Mouse (Mus musculus) urinary bladder, adult 18-20 months (tissue): ENCODE data around the gene Rab3c.

Experiments
- DNase-seq, 2 experiments: peaks; one replicate each; pipeline ENCODE4 v3.0.0; 2022; ENCODE audit warnings: low spot score in 2 of 2, mixed read lengths in 2 of 2

The Rab3c gene

DNA sequence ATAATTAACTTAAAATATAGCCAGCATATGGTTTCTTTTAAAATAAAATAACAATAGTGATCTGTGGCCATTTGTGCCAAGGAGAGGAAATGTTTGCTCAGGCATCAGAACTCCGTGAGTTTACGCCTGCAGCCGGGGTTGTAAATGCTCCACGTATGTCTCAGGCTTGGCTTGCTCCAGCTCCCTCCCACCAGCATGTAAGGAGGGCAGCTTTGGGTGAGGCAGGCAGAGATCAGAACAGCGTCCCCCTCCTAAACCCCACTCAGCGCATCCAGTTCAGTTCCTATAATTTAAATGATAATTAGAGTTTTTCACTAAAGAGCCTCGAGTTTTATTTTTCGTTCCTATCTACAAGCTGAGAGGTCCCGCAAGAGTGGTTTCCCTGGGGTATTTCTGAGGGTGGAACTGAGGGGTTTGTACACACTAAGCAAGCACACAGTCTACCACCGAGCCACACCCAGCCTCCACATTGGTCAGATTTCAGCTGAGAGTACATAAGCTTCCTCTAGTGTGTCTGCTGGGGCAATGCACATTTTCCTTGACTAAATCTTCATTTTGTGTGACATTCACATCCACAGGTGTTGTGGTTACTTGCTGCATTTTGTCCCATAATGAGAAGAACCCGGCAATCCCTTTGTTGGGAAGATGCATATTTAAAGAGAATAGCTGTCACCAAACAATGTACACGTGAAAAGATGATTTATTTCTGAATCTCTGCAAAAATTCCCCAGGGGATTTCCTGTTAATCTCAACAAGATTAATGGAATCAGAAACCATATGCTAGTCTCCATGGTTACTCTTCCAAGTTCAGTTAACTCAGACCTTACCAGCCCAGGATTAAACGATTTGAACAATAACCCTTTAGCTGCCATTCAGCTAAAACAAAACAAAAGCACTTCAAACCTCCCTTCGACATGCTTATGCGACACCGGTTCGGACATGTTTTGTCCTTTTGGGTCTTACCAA is 186.8 kb downstream of the Rab3c start:
- no peak for DNase-seq

DNA sequence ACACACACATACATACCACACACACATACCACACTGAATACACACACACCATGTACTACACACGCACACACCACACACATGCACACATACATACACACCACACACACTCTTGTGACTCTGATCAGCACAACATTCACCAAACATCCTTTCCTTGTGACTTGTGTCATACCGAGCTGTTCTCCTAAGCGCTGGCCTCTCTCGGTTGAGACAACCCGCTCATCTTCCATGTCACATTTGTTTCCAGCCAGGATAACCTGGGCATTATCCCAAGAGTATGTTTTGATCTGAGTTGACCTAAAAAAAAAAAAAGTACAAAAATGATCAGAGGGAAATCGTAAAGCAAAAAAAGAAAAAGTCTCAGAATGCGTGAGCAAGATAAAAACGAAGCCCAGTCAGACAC is 196.8 kb downstream of the Rab3c start:
- no peak for DNase-seq

DNA sequence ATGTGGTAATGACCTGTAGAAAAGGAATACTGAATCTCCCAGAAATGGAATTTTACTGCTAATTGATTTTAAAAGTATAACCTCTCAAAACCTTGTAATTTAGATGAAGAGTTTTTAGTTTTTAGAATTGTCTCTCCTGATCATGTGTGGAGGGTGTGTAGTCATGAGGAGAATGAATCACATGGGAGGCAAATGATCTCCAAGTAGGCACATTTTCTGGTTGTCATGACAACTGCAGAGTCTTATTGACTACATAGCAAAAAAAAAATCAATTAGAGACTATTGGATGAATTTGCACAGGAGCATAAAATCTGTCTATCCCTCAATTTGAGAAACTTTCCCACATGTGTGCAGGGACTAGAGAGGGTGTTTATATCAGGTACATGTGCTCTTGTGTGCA is 199.6 kb downstream of the Rab3c start:
- DNase-seq, result no peak

DNA sequence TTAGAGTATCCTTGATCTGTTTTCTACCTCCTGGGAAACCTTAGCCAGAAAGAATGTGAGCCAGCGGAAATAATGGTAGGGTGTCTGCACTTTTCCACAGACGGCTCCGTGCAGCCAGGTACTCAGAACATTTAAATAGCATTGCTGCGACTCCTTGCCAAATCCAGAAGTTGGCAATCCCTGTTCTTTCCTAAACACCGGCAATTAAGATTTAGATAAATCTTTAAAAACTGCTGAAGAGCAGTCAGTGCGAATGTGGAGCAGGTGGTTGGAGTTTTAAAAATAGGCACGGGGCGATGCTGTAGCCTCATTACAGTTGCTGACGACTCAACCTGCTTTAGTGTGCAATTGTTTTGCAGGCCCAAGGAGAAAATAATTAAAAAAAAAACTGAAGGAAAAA is 205.2 kb downstream of the Rab3c start:
- DNase-seq, result no peak

DNA sequence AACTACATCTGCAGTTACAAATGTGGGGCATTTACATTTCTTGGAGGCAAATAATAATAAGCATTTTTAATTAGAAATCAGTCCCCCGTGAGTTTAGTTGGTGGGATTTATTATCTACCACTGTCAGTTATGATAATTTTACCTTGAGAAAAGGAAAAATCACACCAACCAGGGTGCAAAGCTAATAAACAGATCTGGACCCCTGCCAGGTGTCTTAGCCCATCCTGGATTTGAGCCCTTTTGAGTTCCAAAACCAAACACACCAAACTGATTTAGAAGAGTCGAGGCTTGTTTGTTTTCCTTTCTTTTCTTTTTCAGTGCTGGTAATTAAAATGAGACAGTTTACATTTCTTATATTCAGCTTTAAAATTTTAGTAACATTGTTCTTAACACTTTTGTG is 206.6 kb downstream of the Rab3c start:
- DNase-seq, result no peak

DNA sequence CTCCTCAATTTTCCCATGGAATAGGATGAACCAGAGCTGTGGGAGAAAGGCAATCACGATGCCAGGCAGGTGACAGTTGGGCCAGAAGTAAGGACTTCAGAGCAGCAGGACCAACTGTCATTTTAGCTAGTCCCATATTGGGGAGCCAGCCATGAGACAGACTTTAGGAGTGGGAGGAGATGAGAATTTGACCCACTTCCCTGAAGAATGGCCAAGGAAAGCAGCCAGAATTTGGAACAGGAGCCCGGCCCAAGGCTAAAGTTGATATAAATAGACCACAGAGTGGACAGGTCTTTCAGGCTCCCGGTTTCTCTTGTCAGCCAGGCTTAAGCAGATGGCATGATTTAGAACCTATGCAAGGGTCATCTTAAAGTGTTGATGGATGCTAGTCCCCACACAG is 213.6 kb downstream of the Rab3c start:
- no peak for DNase-seq

DNA sequence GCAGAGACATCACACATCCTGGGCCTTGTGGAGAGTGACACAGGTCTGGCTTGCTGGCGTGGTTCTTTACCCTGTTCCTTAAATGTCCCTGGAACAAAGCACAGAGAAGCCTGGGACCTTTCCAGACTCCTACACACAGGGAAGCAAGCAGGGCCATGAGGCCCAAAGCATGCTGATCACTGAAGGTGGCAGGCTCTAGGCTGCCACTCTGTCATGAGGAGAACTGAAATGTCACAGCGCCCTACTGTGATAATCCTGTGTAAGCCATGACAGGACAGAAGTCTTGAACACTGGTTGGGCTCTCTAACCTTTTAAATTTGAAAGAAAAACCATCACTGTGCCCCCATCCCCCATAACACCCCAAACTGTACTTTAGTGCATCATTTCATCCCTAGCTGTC is 214.1 kb downstream of the Rab3c start:
- no peak for DNase-seq

DNA sequence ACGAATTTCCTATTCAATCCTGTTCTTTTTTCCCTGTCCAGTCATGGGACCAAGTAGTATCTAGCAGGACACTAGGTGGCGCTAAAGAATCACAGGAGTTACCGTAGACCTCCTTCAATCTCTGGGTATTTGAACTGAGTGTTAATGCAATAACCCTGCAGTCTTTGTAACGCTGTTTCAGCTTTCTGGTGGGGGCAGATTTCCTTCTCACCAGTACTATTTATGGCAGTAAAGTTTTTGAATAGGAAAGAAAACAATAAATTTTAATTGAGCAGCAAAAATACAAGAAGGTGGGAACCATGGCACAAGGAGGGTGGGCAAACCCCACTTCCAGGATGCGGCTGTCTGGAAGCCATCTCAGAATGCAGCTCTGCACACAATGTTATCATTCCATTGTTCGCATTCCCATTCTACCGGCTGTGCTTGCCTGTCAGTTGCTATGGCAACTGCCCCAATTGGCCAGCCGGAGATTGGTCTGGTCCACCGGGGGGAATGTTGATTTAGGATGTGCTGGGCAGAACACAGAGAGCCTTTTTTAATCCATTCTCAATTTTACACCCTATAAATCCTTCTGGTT is 217.9 kb downstream of the Rab3c start:
- peak; percentile 11 to 18 for DNase-seq

DNA sequence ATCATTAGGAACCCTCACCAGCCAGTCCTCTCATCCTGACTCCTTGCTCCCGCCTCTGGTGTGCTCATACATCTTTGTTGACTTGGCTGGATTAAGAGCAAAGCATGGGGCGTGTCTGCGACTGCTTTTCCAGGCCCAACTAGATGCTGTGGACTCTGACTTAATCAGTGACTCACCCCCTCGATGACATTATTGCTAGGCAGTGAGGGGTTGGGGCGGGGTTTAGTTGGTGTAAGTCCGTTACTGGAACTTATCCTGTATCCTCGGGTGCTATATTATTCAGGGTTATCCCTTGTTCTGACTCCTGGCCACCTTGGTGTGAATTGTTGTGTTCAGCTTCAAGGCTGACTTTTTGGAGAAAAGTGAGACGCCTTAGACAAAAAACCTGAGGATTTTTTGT is 218.5 kb downstream of the Rab3c start:
- peak in 1 of 2 experiments; percentile 3 for DNase-seq

DNA sequence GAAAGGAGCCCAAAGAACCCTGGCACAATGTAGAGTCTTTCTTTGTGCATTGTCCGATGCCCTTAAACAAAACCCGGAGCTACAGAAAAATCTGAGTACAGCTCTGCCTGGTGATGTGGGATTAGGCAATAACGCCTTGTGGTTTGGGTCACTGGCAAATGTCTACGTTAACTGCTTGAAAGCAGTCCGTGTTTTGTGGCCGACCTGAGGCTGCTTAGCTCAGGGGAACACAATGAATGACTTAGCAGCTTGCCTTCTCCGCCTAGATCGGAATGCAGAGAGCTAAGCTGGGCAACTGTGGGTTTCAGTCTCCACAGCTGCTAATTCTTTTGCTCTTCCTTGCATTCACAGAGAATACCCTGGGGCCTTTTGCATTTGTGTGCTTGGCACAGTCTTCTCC is 226.3 kb downstream of the Rab3c start:
- DNase-seq, result no peak

DNA sequence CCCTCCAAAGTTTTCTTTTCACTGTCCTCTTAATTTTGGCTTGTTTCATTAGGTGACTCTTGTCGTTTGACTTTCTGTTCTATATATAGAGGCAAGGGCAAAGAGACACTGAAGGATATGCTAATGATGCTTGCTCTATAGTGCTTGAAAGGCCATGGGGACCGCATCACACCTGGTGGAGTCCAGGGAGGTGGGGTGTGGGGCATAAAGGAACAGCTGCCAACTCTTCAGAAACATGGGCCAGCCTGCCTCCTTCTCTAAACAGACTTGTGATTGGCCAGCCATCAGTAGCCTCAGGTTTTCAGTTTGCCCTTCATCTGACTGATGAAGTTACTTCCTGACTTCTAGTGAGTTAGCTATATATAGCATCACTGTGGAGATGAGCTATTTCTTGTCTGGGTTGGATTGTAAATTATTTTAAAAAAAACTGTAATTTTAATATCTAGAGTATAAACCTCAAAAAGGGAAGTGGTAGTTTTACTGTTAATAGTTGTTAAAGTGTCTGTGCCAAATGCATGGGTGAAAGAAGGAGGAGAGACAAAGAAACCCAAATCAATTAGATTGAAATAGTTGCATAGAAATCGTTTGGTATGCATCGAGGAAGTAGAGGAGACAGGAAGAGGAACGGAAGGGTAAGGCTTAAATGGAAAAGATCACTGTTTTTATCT is 231.9 kb downstream of the Rab3c start:
- no peak for DNase-seq

DNA sequence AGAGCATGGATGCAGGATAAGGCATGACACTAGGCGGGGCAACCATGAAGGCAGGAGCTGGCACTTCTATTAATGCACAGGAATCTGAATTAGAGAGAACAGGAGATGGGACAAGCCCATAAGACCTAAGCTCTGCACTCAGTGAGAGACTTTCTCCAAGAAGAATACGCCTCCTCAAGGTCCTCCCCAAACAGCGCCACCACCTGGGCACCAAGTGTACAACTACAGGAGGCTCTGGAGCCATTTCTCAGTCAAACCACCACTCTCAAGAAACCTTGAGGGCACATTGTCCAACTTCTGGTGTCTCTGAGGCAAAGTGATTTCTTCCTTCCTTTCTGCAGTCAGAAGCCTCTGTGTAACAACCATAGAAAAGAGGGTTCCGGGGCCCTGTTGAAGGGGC is 236.4 kb downstream of the Rab3c start:
- DNase-seq, result no peak

DNA sequence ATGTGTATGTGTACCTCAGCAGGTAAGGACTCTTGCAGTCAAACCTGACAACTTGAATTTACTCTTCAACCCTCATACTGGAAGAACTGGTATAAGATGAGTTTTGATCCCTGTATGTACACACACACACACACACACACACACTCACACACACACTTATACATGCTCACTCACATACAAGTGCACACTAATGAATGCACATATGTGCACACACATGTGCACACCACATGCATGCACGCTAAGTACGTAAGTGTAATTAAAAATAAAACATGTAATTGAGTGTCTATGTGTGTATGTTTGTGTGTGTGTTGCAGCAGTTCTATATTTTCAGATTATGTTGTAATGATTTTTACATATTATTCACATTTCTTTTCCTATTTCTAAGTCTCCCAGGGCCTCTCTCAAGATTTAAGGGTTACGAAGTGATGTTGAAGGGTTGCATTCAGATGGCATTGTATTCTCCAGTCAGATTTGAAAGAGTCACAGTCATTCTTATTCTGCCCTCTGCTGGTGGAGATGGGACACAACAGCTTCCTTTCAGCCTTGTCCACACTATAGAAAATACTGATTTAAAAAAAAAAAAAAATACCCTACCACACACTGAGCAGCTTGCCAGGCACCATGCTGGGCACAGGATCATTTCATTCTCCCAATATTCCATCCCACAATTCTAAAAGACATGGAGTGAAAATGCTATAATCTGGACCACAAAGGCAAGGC is 240.9 kb downstream of the Rab3c start:
- no peak for DNase-seq

DNA sequence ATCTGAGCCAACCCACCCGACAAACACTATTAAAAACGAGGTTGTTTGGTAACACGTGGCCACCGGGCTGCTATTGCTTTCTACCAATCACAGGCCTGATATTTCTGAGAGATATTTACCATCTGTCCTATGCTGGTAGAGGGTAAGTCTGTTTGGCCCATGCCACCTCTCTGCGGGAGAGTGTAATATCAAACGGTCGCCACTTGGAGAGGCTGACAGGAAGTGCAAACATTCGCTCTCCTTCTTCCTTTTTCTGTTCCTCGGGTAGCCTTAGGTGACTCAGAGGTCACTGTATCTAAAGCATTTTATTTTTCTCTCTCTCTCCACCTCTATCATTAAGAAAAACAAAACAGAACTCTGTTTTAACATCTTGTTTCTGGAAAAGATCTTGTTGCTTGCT is 241.6 kb downstream of the Rab3c start:
- DNase-seq, result no peak

DNA sequence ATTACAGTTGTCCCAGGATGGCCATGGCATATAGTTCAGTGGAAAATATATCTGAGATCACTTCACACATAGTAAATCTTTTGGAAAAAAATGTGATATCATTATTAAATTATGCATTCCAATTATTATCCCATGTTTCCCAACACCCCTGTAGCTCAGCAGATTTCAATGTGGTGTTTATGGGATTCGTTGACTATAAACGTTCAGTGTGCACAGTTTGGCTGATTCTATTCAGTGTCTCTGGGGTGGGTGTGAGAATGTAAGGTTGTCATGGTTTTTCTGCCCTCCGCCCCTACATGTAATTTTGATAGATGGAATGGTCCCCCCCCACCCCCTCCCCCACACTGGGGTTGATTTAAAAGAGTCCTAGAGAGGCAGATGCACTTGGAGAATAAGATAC is 242.3 kb downstream of the Rab3c start:
- no peak for DNase-seq

DNA sequence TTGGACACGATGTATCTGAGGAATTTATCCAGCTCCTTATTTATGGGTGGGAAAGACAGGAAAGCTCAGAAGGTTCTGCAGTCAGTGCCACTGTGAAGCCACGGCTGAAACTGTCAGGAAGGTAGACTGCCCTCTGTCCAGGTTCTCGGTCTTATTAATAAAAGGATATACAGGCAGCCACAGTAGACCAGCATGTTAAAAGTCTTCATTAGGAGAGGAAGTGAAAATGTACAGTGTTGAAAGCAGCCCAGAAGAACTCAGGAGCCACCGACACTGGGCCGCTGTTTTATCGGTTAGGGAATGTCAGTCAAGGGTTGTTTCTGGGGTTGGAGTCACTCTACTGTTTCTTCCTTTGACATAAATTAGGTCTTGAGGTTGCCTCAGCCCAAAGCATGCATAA is 245.9 kb downstream of the Rab3c start:
- DNase-seq, result no peak

DNA sequence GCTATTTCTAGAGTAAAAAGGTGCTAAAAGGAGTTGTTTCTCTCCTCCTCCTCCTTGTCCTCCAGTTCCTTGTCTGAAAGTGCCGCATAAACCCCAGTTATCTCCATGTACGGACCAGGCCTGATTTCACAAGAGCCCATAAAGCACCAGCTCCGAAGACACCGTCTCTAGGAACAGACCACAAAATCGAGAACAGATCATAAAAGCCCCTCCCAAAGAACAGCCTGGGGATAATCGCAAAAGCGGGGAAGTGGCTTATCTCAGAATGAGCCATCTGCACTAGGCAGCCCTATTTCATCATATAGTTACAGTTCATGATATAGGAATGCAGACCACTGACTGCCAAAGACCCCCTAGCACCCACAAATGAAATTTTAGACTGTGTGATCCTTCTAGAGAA is 246.8 kb downstream of the Rab3c start:
- no peak for DNase-seq

DNA sequence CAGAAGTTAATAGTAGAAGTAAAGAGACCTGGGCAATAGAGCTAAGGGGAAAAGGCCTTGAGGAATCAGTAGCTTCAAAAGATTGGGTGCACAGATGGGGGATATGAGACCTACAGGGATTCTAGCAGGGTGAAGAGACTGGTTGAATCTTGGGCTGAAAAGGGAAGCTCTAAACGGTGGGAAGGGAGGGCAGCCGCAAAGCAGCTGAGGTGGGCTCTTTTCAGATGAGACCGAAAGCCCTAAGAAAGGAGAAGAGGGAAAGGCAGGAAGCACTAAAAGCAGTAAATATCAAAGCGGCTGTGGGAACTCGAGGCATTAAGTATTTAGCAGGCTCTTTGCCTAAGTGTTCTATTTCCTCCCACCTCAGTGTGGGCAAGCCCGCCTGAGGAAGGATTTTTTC is 248.9 kb downstream of the Rab3c start:
- DNase-seq, result no peak

DNA sequence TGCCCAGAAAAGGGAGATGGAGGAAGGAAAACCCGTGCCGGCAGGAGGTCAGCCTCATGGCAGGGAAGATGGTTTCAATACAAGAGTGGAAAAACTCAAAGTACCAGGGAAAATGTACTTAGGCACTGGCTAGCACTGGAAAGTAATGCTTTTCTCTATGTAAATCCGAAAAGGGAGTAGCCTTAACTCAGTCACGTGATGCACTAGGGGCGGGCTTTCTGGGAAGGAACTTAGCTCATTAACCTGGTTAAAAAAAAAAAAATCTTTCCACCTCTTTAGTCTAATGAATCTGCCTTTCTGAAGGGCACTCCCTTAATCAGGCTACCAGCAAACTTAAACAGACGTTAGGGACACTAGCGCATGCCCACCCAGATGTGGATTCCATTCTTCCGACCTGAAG is 249.7 kb downstream of the Rab3c start:
- no peak for DNase-seq

DNA sequence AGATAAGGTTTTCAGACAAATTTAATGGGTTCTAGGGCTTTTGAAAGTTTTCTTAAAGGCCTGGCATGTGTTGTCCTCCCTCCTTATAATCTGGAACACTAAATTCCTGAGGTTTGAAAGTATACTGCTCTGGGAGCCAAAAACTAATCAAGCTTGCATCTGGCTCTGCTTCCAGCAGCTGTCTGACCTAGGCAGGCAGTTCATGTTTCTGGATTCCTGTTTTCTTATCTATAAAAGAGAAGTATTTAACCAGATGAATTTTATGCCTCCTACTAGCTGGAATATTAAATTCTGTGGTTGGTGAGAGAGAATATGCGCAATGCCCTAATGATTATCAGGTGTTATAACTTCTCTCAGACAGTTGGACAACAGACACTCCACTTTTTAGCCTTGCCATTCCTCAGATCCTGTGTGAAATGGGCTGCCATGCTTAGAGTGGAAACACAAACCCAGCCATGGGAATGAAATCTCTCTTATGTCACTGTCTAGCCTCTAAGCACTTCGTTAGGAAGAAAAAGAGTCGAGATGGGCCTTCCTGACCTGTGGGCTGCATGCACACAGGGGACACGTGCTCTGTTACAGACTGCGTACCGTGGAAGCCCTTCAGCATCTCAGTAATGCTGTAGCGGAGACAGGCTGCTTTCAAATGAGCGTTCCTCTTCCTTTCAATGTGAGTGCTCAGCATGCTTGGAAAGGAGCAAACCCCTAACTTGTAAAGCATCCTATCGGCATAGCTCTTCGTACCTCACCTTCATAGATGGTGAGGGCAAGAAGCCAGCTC is 256.2 kb downstream of the Rab3c start:
- no peak for DNase-seq

DNA sequence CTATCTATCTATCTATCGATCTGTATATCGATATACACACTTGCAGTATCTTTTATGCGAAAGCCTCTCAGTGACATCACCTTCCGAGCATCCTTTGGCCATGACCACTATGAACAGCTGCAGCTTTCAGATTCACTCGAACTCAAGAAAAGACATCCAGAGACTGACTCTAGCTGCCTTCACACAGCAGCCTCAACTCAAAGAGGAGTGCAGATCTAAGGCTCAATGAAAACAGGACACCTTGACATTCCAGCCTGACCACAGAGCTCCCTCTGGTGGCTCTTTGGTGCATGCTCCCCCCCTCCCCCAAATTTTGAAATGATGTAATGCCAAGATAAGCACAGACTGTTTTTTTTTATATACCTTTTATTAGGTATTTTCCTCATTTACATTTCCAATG is 257.8 kb downstream of the Rab3c start:
- DNase-seq, result no peak
